Mouse (Mus musculus): ENCODE data around the gene Tmem59. TPM values are rescaled to one million over a fixed set of nuclear protein-coding genes. Genes with fewer than 3 reads are reported as not detected.
A peak's percentile ranks its signal among the peaks of the same experiment; 100 is the strongest.

Tmem59 gene
- polyA plus RNA-seq, 1 experiment = 447 TPM

DNA sequence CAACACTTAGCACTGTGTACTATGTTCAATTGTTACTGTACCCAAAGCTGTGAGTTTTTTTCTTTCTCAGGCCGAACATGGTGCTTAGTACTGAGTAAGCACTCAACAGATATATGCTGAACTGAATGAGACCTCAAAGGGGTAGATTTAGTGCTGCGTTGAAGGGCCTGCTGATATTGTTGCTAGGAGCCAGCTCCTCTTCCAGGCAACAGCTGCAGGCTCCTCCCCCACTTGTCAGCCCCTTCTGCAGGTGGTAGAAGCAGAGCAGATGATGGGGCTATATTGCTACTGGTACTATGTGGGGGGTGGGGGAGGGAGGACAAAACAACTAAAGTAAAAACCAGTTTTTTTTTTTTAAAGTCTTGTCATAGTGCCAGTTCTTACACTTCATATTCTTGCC, 71.3 kb downstream of the Tmem59 start:
- DNase-seq = no peak
- WGBS = 51% methylated on average over 2 of the region's 2 CpGs
- TF ChIP-seq POLR2A (IDR thresholded peaks at IDR 0.05; ENCODE audit: low read depth, low read length) (no peak), CTCF (conservative IDR thresholded peaks at IDR 0.05; ENCODE audit: insufficient read depth, insufficient read length, low read depth, low read length) (no peak)
- no peaks in the 10 kb centered on the region for H3K36me3 ChIP-seq (ENCODE audit: control insufficient read depth, insufficient read depth, low read length)
- no peak overlapping the region for H3K27ac ChIP-seq (ENCODE audit: insufficient read depth, low read depth, low read length)
- H3K4me1 ChIP-seq (ENCODE audit: control insufficient read depth, insufficient read depth, low read length) = peaks cover 19% of the 10 kb centered on the region
- H3K27me3 ChIP-seq (replicated peaks; ENCODE audit: control insufficient read depth, insufficient read depth, low read length) = no peaks in the 10 kb centered on the region
- H3K4me3 ChIP-seq (ENCODE audit: insufficient read depth, low read depth, low read length) = no peak overlapping the region

- TF ChIP-seq POLR2A (IDR thresholded peaks at IDR 0.05; ENCODE audit: low read depth, low read length) (no peak), CTCF (conservative IDR thresholded peaks at IDR 0.05; ENCODE audit: insufficient read depth, insufficient read length, low read depth, low read length) (peak; percentile 66)
- no peak overlapping the region for H3K4me3 ChIP-seq (ENCODE audit: insufficient read depth, low read depth, low read length)
- WGBS = 22% methylated on average over 4 of the region's 4 CpGs
Observed at GRCm38 (mm10) chr4:107250494-107250893, 72.3 kb downstream of the Tmem59 start.

More at GRCm38 (mm10) chr4:107250494-107250893, 72.3 kb downstream of the Tmem59 start:
- Histone ChIP-seq H3K4me1 (ENCODE audit: control insufficient read depth, insufficient read depth, low read length) (peaks cover 16% of the 10 kb centered on the region), H3K36me3 (ENCODE audit: control insufficient read depth, insufficient read depth, low read length) (no peaks in the 10 kb centered on the region), H3K27me3 (replicated peaks; ENCODE audit: control insufficient read depth, insufficient read depth, low read length) (no peaks in the 10 kb centered on the region), H3K27ac (ENCODE audit: insufficient read depth, low read depth, low read length) (no peak overlapping the region)
- peak; percentile 68 for DNase-seq

Other genes with a start within 250 kb of the Tmem59 start
- 111 and 118 TPM in 2 replicates for gene Mrpl37, start 111.5 kb upstream of the Tmem59 start, polyA plus RNA-seq (2012; rRNA removed)
- gene Cyb5rl, start 111.4 kb upstream of the Tmem59 start, polyA plus RNA-seq (2012; rRNA removed) = 19.0 and 21.7 TPM in 2 replicates
- 0.05 TPM in 1 of 2 replicates, not detected in the other for gene Cdcp2, start 81.5 kb upstream of the Tmem59 start, polyA plus RNA-seq (2012; rRNA removed)
- 8.9 and 10.0 TPM in 2 replicates for gene Tceanc2, start 717 bp downstream of the Tmem59 start, polyA plus RNA-seq (2012; rRNA removed)
- gene Ldlrad1, start 30.8 kb downstream of the Tmem59 start, polyA plus RNA-seq (2012; rRNA removed) = not detected in 2 replicates
- gene Lrrc42, start 75.1 kb downstream of the Tmem59 start, polyA plus RNA-seq (2012; rRNA removed) = 10.5 and 11.7 TPM in 2 replicates
- 4.2 and 7.1 TPM in 2 replicates for gene Hspb11, start 75.2 kb downstream of the Tmem59 start, polyA plus RNA-seq (2012; rRNA removed)
- gene Dio1, start 128.8 kb downstream of the Tmem59 start, polyA plus RNA-seq (2012; rRNA removed) = 70.0 and 72.9 TPM in 2 replicates
- 55.7 and 67.6 TPM in 2 replicates for gene Yipf1, start 136.0 kb downstream of the Tmem59 start, polyA plus RNA-seq (2012; rRNA removed)
- 11.3 and 16.1 TPM in 2 replicates for gene Ndc1, start 189.4 kb downstream of the Tmem59 start, polyA plus RNA-seq (2012; rRNA removed)